Mouse (Mus musculus): Measurements from ENCODE around the gene Dmgdh. TPM values are rescaled to one million over a fixed set of nuclear protein-coding genes. Genes with fewer than 3 reads are reported as not detected.

Gene Dmgdh
- polyA plus RNA-seq, 1 experiment: 0.17 TPM

- no peaks in the 10 kb centered on the region for H3K36me3 ChIP-seq (ENCODE audit: control insufficient read depth, insufficient read depth, low read length)
- no peaks in the 10 kb centered on the region for H3K27me3 ChIP-seq (ENCODE audit: control insufficient read depth, insufficient read depth, low read length)
- TF ChIP-seq CTCF (IDR thresholded peaks at IDR 0.05; ENCODE audit: control insufficient read depth, insufficient read depth, insufficient replicate concordance, low read depth, low read length) (no peak), POLR2A (IDR thresholded peaks at IDR 0.05; ENCODE audit: control insufficient read depth, low read depth, low read length) (no peak)
- no peak overlapping the region for H3K4me3 ChIP-seq (ENCODE audit: control insufficient read depth, low read depth, low read length)
- no peak overlapping the region for H3K27ac ChIP-seq (ENCODE audit: control insufficient read depth, insufficient read depth, low read depth, low read length)
- peaks cover 6% of the 10 kb centered on the region; the same call in 1 of the 2 replicates for H3K4me1 ChIP-seq (ENCODE audit: control insufficient read depth, insufficient read depth, low read length)
Observed at GRCm38 (mm10) chr13:93676864-93677263, 2.6 kb downstream of the Dmgdh start.

DNA sequence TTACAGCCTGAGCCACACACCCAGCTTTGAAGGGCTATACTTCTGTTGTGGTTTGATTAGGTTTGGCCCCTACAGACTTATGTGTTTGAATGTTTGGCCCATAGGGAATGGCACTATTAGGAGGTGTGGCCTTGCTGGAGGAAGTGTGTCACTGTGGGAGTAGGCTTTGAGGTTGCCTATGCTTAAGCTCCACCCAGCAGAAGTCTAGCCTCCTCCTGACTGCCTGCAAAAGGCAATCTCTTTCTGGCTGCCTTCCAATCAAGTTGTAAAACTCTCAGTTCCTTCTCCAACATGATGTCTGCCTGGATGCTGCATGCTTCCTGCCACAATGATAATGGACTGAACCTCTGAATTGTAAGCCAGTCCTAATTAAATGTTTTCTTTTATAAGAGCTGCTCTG is 9.1 kb downstream of the Dmgdh start:
- no peaks in the 10 kb centered on the region for H3K4me1 ChIP-seq (ENCODE audit: control insufficient read depth, insufficient read depth, low read length)
- no peaks in the 10 kb centered on the region for H3K36me3 ChIP-seq (ENCODE audit: control insufficient read depth, insufficient read depth, low read length)
- H3K4me3 ChIP-seq (ENCODE audit: control insufficient read depth, low read depth, low read length): no peak overlapping the region
- TF ChIP-seq CTCF (IDR thresholded peaks at IDR 0.05; ENCODE audit: control insufficient read depth, insufficient read depth, insufficient replicate concordance, low read depth, low read length) (no peak), POLR2A (IDR thresholded peaks at IDR 0.05; ENCODE audit: control insufficient read depth, low read depth, low read length) (no peak)
- no peak overlapping the region for H3K27ac ChIP-seq (ENCODE audit: control insufficient read depth, insufficient read depth, low read depth, low read length)
- no peaks in the 10 kb centered on the region for H3K27me3 ChIP-seq (ENCODE audit: control insufficient read depth, insufficient read depth, low read length)

GRCm38 (mm10) chr13:93685226-93685625 is 11.0 kb downstream of the Dmgdh start:
- H3K27me3 ChIP-seq (ENCODE audit: control insufficient read depth, insufficient read depth, low read length): no peaks in the 10 kb centered on the region
- no peak overlapping the region for H3K4me3 ChIP-seq (ENCODE audit: control insufficient read depth, low read depth, low read length)
- H3K4me1 ChIP-seq (ENCODE audit: control insufficient read depth, insufficient read depth, low read length): no peaks in the 10 kb centered on the region
- H3K27ac ChIP-seq (ENCODE audit: control insufficient read depth, insufficient read depth, low read depth, low read length): no peak overlapping the region
- no peaks in the 10 kb centered on the region for H3K36me3 ChIP-seq (ENCODE audit: control insufficient read depth, insufficient read depth, low read length)
- TF ChIP-seq CTCF (IDR thresholded peaks at IDR 0.05; ENCODE audit: control insufficient read depth, insufficient read depth, insufficient replicate concordance, low read depth, low read length): no peak
- no peak for TF ChIP-seq POLR2A (IDR thresholded peaks at IDR 0.05; ENCODE audit: control insufficient read depth, low read depth, low read length)

GRCm38 (mm10) chr13:93687321-93687720 is 13.1 kb downstream of the Dmgdh start:
- no peaks in the 10 kb centered on the region for H3K4me1 ChIP-seq (ENCODE audit: control insufficient read depth, insufficient read depth, low read length)
- TF ChIP-seq POLR2A (IDR thresholded peaks at IDR 0.05; ENCODE audit: control insufficient read depth, low read depth, low read length) (no peak), CTCF (IDR thresholded peaks at IDR 0.05; ENCODE audit: control insufficient read depth, insufficient read depth, insufficient replicate concordance, low read depth, low read length) (no peak)
- no peak overlapping the region for H3K4me3 ChIP-seq (ENCODE audit: control insufficient read depth, low read depth, low read length)
- H3K36me3 ChIP-seq (ENCODE audit: control insufficient read depth, insufficient read depth, low read length): no peaks in the 10 kb centered on the region
- H3K27ac ChIP-seq (ENCODE audit: control insufficient read depth, insufficient read depth, low read depth, low read length): no peak overlapping the region
- no peaks in the 10 kb centered on the region for H3K27me3 ChIP-seq (ENCODE audit: control insufficient read depth, insufficient read depth, low read length)

GRCm38 (mm10) chr13:93689566-93689965 is 15.3 kb downstream of the Dmgdh start:
- no peak overlapping the region for H3K4me3 ChIP-seq (ENCODE audit: control insufficient read depth, low read depth, low read length)

GRCm38 (mm10) chr13:93690821-93691220 is 16.6 kb downstream of the Dmgdh start:
- H3K27ac ChIP-seq (ENCODE audit: control insufficient read depth, insufficient read depth, low read depth, low read length): no peak overlapping the region
- H3K4me3 ChIP-seq (ENCODE audit: control insufficient read depth, low read depth, low read length): no peak overlapping the region
- H3K27me3 ChIP-seq (ENCODE audit: control insufficient read depth, insufficient read depth, low read length): no peaks in the 10 kb centered on the region
- H3K4me1 ChIP-seq (ENCODE audit: control insufficient read depth, insufficient read depth, low read length): no peaks in the 10 kb centered on the region
- TF ChIP-seq POLR2A (IDR thresholded peaks at IDR 0.05; ENCODE audit: control insufficient read depth, low read depth, low read length) (no peak), CTCF (IDR thresholded peaks at IDR 0.05; ENCODE audit: control insufficient read depth, insufficient read depth, insufficient replicate concordance, low read depth, low read length) (no peak)
- H3K36me3 ChIP-seq (ENCODE audit: control insufficient read depth, insufficient read depth, low read length): no peaks in the 10 kb centered on the region

More at GRCm38 (mm10) chr13:93689566-93689965, 15.3 kb downstream of the Dmgdh start:
- Histone ChIP-seq H3K27ac (ENCODE audit: control insufficient read depth, insufficient read depth, low read depth, low read length) (no peak overlapping the region), H3K4me1 (ENCODE audit: control insufficient read depth, insufficient read depth, low read length) (no peaks in the 10 kb centered on the region), H3K27me3 (ENCODE audit: control insufficient read depth, insufficient read depth, low read length) (no peaks in the 10 kb centered on the region), H3K36me3 (ENCODE audit: control insufficient read depth, insufficient read depth, low read length) (no peaks in the 10 kb centered on the region)
- TF ChIP-seq POLR2A (IDR thresholded peaks at IDR 0.05; ENCODE audit: control insufficient read depth, low read depth, low read length) (no peak), CTCF (IDR thresholded peaks at IDR 0.05; ENCODE audit: control insufficient read depth, insufficient read depth, insufficient replicate concordance, low read depth, low read length) (no peak)

DNA sequence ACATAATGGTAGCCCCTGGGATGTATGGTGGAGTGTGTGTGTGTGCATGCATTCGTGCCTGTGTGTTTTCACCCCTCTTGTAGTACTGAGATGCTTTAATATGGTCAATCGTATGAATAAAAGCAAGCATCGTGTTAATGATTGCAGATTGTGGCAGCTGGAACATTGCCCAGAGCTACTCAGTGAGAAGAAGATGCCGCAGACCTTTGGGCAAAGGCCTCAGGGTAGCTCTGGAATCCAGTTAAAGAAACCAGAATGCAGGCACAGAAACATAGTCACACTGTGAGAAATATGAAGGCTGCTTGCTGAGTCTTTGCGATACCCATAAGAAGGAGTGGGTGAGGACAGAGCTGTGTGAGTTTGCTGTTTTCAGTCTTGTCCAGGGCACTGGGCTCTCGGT is 24.6 kb downstream of the Dmgdh start:
- TF ChIP-seq CTCF (IDR thresholded peaks at IDR 0.05; ENCODE audit: control insufficient read depth, insufficient read depth, insufficient replicate concordance, low read depth, low read length): no peak
- TF ChIP-seq POLR2A (IDR thresholded peaks at IDR 0.05; ENCODE audit: control insufficient read depth, low read depth, low read length): no peak
- no peaks in the 10 kb centered on the region for H3K36me3 ChIP-seq (ENCODE audit: control insufficient read depth, insufficient read depth, low read length)
- H3K4me3 ChIP-seq (ENCODE audit: control insufficient read depth, low read depth, low read length): no peak overlapping the region
- no peak overlapping the region for H3K27ac ChIP-seq (ENCODE audit: control insufficient read depth, insufficient read depth, low read depth, low read length)
- no peaks in the 10 kb centered on the region for H3K4me1 ChIP-seq (ENCODE audit: control insufficient read depth, insufficient read depth, low read length)
- H3K27me3 ChIP-seq (ENCODE audit: control insufficient read depth, insufficient read depth, low read length): no peaks in the 10 kb centered on the region

DNA sequence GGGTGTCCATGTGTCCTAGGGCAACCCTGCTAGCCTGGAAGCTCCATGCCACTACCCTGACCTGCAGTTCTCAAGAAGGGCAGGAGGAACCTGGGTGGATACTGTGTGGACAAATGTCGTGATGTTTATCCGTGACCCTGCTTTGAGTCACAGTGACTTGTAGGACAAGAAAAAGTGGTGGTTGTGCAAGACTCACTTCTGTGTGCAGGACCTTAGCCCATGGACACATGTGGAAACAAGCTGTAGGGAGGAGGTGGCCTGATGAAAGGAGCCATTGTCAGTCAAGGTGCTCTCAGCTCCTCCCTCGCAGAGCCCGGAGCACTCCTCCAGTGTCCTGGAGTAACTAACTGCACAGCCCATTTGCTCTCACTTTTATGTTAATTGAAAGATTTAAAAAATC is 31.5 kb downstream of the Dmgdh start:
- no peak overlapping the region for H3K27ac ChIP-seq (ENCODE audit: control insufficient read depth, insufficient read depth, low read depth, low read length)
- TF ChIP-seq CTCF (IDR thresholded peaks at IDR 0.05; ENCODE audit: control insufficient read depth, insufficient read depth, insufficient replicate concordance, low read depth, low read length): no peak
- TF ChIP-seq POLR2A (IDR thresholded peaks at IDR 0.05; ENCODE audit: control insufficient read depth, low read depth, low read length): no peak

More for the DNA sequence above, 31.5 kb downstream of the Dmgdh start:
- Histone ChIP-seq H3K4me1 (ENCODE audit: control insufficient read depth, insufficient read depth, low read length) (no peaks in the 10 kb centered on the region), H3K4me3 (ENCODE audit: control insufficient read depth, low read depth, low read length) (no peak overlapping the region), H3K27me3 (ENCODE audit: control insufficient read depth, insufficient read depth, low read length) (no peaks in the 10 kb centered on the region), H3K36me3 (ENCODE audit: control insufficient read depth, insufficient read depth, low read length) (no peaks in the 10 kb centered on the region)

All from testis, adult 2 months (tissue).